Mouse (Mus musculus) hindlimb bud, embryonic 11.5 days (tissue): ENCODE results near the gene Slc22a7.

ENCODE experiments used
- DNase-seq: peaks from one replicate; pipeline ENCODE4 v3.0.0-alpha.2; 2012; ENCODE audit warnings: low read depth, low spot score; ENCODE audit errors: extremely low spot score

Gene Slc22a7

DNA sequence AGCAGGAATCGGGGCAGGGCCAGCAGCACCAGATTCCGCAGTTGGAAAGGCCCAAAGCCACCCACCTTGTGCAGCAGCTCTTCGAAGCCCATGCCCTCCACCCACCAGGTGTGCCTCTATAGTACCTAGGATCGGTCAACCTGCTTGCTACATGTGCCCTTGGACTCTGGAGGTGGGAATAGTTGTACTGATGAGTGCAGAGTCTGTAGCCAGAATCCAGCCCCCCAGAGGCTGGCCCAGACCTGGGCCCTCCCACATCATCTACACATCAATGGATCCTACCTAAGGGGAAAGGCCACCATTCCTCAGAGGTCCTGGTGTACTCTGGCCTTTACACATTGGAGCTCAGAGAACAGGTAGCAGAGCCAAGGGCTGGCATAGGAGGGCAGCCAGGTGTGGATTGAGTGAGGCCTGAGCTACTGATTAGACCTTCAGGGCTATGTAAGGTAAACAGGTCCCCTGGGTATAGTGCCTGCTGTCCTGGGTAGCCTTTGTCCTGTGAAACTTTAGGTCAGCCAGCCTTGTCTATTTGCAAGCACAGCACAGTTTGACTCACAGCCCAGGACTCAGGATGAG is at the start of gene Slc22a7:
Gene Slc22a7 (minus strand): TSS at position 160 of the 576 bp plus-strand sequence.
- no peak for DNase-seq

DNA sequence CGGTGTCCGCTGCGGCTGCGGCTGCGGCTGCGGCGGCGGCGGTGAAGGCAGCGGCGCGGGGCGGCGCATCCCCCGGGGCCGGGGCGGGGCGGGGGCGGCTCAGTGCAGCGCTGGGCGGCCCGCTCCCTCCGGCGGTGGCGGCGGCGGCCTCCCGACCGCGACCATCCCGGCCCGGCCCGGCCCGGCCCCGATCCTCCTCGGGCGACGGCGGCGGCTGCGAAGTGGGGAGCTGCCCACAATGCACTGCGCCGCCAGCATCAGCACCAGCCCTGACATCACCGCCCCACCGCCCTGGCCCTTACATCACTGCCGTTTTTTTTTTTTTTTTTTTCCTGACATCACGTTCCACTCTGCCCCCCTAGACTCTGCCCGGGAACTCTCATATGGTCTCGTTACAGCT is 49.2 kb upstream of the Slc22a7 start, which contains the start of gene Ttbk1:
Gene Ttbk1 (minus strand): TSS at position 245 of the 400 bp plus-strand sequence.
- DNase-seq: no peak

DNA sequence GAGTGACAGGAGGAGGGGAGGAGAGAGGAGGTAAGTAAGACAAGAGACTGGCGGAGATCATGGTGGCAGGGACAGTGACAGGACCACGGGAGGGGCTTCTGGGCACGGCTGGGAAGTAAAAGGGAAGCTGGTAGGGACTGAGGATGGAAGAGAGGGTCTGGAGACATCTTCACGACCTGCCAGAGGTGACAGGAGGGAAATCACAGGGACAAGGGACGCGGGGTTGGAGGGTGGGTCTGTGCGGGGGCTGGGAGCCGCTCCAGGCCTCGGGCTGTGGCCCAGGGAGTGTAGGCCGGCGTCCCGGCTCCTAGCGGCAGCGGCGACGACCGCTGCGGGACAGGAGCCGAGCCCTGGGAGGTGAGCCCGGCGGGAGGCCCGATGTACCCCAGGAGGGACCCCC is 48.7 kb upstream of the Slc22a7 start:
- no peak for DNase-seq

DNA sequence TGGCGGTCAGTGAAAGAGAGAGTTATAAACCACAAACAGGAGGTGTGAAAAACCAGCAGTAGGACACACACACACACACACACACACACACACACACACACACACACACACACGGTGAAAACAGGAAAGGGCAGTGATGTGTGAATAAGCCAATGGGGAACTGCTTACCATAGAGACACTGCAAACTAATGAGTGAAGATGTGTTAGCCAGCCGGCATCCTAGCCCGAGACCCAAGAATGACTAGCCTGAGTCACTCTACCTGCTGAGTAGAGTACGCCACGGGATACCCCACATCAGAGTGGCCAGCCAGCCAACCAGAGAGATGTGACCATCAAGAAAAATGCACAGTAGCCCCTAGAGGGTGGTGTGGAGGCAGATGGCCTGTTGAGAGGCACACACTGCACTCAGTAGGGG is 46.2 kb upstream of the Slc22a7 start:
- no peak for DNase-seq

GRCm38 (mm10) chr17:46484021-46484431 is 45.8 kb upstream of the Slc22a7 start:
- DNase-seq: no peak

DNA sequence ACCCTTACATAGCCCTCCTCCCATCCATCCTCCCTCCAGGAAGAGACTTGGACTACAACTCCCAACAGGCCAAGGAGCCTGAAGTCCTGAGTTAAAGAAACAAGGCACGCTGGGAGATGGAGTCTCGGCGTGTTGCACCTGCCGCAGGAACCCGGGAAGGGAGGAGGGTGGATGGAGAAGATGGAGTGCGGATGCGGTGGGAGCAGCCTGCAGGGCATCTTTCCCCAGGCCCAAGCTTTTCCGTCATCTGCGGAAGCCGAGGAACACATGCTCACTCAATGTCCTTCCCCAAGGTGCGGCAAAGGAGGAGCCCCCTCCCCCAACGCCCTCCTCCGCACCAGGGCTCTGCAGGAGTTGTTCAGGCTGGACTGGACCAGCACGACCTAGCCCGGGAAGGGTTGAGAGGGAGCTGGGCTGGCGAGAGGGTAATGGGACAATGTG is 45.3 kb upstream of the Slc22a7 start:
- no peak for DNase-seq

GRCm38 (mm10) chr17:46477286-46477685 is 39.0 kb upstream of the Slc22a7 start:
- DNase-seq: no peak

DNA sequence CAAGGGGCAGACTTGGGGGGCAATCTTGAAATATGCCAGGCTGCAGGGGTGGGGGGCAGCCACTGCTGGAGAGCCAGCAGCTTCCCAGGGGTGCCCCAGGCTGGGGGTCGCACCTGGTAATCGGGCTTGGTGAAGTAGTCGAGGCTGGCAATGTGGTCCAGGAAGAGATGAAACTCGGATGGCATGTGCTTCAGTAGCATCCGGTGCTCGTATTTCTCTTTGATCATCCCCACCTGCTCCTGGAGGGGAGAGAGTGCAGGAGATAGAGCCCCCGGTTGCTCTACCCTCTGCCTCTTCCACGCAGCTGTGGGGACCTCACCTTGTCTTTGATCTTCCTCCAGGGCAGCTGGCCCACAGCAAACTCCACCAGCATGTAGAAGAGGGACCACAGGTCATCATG is 38.3 kb upstream of the Slc22a7 start:
- DNase-seq: no peak

DNA sequence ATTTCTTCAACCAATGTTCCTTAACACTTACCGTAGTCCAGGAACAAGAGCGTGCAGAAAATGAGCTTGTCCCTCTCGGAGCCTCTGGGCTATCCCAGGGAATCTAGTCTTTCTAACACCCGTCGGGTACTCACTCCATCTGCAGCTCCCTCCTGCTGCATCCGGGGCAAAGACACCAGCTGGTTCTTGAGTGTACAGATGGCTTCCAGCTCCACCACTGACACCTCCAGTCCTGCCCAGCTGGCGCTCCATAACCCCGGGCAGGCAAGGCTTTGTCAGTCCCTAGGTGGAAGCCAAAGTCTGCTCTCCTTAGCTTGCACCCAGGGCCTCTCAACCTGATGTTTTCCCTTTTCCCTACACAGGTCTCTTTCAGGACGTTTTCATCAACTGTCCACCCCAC is 29.6 kb upstream of the Slc22a7 start:
- no peak for DNase-seq

- no peak for DNase-seq
These were observed 24.0 kb upstream of the Slc22a7 start for GRCm38 (mm10) chr17:46462226-46462625.

- DNase-seq: no peak
These were observed 23.1 kb upstream of the Slc22a7 start for GRCm38 (mm10) chr17:46461347-46461746.

DNA sequence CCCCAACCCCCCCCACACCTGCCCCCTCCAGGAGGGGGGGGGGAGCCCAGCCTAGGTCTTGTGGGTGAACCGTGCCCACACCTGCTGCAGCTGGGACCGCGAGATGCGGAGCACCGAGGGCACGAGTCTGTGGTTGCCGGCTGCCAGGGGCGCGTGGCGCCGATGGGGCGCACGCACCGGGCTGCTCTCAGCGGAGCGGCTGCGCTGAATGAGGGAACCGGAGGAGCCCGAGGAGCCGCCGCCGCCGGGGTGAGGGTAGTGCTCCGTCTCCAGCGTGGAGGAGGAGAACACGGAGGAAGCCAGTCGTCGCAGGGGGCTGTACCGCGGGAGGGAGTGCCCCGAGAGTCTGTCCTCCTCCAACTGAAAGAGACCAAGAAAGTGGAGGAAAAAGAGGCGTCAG is 22.4 kb upstream of the Slc22a7 start:
- DNase-seq: no peak

DNA sequence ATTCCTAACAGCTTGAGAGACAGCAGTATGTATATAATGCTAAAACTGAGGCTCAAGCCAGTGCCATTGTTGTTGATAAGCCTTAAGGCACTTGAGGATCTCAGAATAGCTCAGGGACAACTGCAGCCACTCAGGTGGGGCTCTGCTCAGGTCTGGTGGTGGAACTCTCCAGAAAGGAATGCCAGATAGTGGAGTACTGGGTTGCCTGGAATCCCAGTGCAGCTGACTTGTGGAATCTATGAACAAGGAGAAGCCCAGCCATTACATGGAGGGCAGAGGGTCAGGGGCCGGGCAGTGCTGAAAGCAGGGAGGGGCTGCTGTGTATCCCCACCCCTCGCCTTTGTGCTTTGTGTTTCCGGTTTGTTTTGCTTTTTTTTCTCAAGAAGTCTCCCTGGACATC is 20.2 kb upstream of the Slc22a7 start:
- DNase-seq: no peak

- no peak for DNase-seq
These were observed 19.5 kb upstream of the Slc22a7 start for GRCm38 (mm10) chr17:46457791-46458190.

- no peak for DNase-seq
These were observed 16.9 kb upstream of the Slc22a7 start for GRCm38 (mm10) chr17:46455110-46455691.

DNA sequence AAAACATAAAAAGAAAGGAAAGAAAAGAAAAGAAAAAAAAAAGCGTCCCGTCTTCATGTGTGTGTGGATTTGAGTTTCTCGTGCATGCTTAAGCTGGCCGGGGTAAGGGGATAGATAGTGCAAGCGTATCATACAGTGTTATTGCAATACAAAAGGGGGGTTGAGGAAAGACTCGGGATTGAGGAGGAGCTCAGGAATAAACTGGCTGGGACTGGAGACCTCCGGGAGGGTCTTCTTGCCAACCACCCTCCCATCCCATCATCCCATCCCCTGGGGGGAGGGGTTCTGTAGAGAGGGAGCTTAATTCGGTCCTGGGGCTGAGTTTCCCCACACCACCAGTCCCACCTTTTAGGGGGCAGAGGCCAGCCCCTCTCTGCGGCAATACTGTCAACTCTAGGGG is 16.3 kb upstream of the Slc22a7 start:
- no peak for DNase-seq

DNA sequence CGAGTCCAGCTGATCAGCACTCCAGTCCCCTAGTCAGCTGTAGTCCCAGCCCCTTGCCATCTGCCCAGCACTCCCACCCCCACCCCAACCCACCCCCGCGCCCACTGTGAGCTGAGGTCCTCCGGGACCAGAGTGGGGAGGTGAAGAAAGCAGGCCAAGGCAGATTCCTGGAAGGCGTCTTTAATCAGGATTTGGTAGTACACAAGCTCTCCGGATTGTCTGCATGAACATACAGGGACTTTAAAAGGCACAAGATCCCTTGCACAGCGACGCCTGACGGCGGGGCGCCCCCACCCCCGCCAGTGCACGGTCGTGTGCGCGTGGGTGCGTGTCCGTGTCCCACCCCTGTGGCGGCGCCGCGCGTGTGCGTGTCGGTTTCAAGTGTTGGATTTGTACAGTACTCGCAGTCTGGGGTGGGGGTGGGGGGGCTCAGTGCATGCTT is 15.7 kb upstream of the Slc22a7 start:
- DNase-seq: no peak

DNA sequence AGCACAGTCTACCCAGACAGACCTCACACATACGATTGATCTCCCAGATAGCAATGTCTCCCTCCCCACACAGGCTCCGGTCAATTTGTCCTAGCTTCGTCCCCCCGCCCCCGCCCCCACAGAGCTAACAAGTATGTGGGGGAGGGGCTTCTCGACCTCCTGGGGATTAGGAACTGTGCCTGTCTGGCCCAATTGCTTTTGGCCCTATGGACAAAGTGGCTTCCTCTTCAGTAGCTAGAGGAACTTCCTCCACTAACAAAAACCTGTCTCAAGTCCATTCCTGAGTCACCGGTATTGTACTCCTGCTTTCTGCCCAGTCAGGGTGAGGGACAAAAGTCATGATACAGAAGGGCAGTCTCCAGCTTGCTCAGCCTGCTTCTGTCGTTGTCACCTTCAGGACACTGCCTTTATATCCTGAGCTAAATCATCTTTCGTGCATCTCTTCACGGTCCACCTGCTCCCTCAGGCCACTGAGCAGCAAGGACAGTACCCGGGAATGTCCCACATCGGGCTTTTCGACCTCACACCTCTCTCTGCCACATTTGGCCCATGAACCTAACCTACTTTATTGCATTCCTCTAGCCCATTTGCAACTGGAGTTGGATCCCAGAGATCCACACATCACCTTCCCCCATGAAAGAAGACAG is 15.2 kb upstream of the Slc22a7 start:
- DNase-seq: no peak

GRCm38 (mm10) chr17:46452683-46453082 is 14.4 kb upstream of the Slc22a7 start:
- no peak for DNase-seq

- DNase-seq: no peak
These were observed 8.0 kb upstream of the Slc22a7 start for GRCm38 (mm10) chr17:46446264-46446663.

GRCm38 (mm10) chr17:46444839-46445579 is 6.8 kb upstream of the Slc22a7 start:
- DNase-seq: no peak

DNA sequence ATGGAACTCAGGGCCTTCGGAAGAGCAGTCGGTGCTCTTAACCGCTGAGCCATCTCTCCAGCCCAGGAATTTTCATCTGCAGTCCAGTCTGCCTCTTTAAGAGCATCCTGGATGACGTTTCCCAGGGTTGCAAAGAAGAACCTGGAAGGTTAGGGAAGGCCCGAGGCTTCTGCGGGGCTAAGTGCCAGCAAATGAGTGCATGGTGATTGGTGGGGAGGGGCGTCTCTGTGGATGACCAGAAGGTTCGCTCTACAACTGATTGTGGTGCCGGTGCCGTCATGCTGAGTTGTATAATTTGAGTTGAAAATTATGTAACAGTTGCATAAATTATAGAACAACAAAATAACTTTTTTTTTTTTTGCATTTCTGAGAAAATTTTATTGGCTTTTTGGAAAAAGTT is 919 bp upstream of the Slc22a7 start:
- DNase-seq: no peak
